Mouse (Mus musculus): Measurements from ENCODE around the gene Tmem119.

- TF ChIP-seq CTCF (IDR thresholded peaks at IDR 0.05; ENCODE audit: control insufficient read depth, insufficient read depth, low read length), result no peak
- no peak for TF ChIP-seq POLR2A (IDR thresholded peaks at IDR 0.05; ENCODE audit: borderline replicate concordance, control insufficient read depth, low read depth, low read length)
Measured at GRCm38 (mm10) chr5:113790453-113791196, 9.7 kb downstream of the Tmem119 start.
